Mouse (Mus musculus): ENCODE measurements around the gene Rpl27a. TPM values are rescaled to one million over a fixed set of nuclear protein-coding genes. Genes with fewer than 3 reads are reported as not detected.

The Rpl27a gene
- total and polyA plus RNA-seq, 3 experiments, result 402 to 9,138 (median 833) TPM

DNA sequence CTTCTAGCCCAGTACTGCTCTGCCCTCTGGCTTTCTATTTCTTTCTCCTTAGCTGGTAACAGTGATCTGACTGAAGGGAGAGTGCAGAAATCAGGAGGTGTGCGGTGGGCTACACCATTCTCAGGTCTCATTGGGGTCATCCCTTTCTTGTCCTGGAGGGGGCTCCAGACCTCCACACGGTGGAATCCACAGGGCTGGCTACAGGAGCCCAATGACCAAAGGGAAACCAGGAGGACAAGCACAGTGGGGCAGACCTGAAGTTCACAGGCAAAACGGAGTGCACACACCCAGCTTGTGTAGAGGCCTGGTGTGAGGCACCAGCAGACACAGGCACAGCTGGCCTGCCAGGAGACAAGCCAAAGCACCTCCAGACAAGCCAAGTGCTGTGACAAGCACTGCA is 9.4 kb downstream of the Rpl27a start:
- no peak for DNase-seq (ENCODE audit: low spot score)
- ATAC-seq (ENCODE audit: extremely low read depth, insufficient number of reproducible peaks, low FRiP score, poor library complexity, severe bottlenecking), result no peak
- H3K9me3 ChIP-seq (replicated peaks), result no peaks in the 10 kb centered on the region
- H3K4me3 ChIP-seq (ENCODE audit: low read depth, low read length), result no peak overlapping the region
- peaks cover 17% of the 10 kb centered on the region for H3K4me1 ChIP-seq (ENCODE audit: insufficient read depth, low read depth, low read length)
- H3K36me3 ChIP-seq (replicated peaks), result peaks cover 36% of the 10 kb centered on the region
- TF ChIP-seq TAL1 (conservative IDR thresholded peaks at IDR 0.05; ENCODE audit: low read depth, low read length), result no peak
- TF ChIP-seq GATA1 (IDR thresholded peaks at IDR 0.05; ENCODE audit: borderline replicate concordance, low read length), result no peak
- TF ChIP-seq POLR2AphosphoS5 (IDR thresholded peaks at IDR 0.05; ENCODE audit: insufficient replicate concordance, low read depth, low read length), result no peak
- TF ChIP-seq GATA2 (IDR thresholded peaks at IDR 0.05; ENCODE audit: borderline replicate concordance, low read depth, low read length), result no peak
- TF ChIP-seq CTCF (IDR thresholded peaks at IDR 0.05; ENCODE audit: low read depth, low read length), result no peak
- peaks cover 17% of the 10 kb centered on the region for H3K27me3 ChIP-seq (ENCODE audit: insufficient read depth, low read length)

DNA sequence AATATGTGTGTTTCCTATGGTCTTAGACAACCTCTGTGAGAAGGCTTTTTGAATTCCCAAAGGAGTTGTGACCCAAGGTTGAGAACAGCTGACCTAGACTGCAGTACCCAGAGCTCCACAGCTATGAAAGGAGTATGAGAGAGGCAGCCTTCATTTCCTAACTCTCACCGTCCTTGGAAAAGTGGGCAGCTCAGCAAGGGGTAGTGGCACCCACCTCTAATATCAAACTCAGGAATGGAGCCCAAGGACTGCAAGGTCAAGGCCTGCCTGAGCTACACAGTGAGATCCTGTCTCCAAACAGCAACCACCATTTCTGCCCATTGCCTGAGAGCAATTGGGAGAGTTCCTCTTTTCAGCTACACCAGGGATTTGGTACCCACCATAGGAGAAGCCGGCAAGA is 10.8 kb downstream of the Rpl27a start:
- ATAC-seq (ENCODE audit: extremely low read depth, insufficient number of reproducible peaks, low FRiP score, poor library complexity, severe bottlenecking) (no peak), DNase-seq (ENCODE audit: low spot score) (no peak)
- Histone ChIP-seq H3K27me3 (ENCODE audit: insufficient read depth, low read length) (peaks cover 29% of the 10 kb centered on the region), H3K9me3 (replicated peaks) (no peaks in the 10 kb centered on the region), H3K4me3 (ENCODE audit: low read depth, low read length) (no peak overlapping the region), H3K4me1 (ENCODE audit: insufficient read depth, low read depth, low read length) (peaks cover 12% of the 10 kb centered on the region; the same call in 1 of the 2 replicates), H3K36me3 (replicated peaks) (peaks cover 22% of the 10 kb centered on the region)
- TF ChIP-seq GATA1 (IDR thresholded peaks at IDR 0.05; ENCODE audit: borderline replicate concordance, low read length) (no peak), TAL1 (conservative IDR thresholded peaks at IDR 0.05; ENCODE audit: low read depth, low read length) (no peak), CTCF (IDR thresholded peaks at IDR 0.05; ENCODE audit: low read depth, low read length) (no peak), POLR2AphosphoS5 (IDR thresholded peaks at IDR 0.05; ENCODE audit: insufficient replicate concordance, low read depth, low read length) (no peak), GATA2 (IDR thresholded peaks at IDR 0.05; ENCODE audit: borderline replicate concordance, low read depth, low read length) (no peak)

DNA sequence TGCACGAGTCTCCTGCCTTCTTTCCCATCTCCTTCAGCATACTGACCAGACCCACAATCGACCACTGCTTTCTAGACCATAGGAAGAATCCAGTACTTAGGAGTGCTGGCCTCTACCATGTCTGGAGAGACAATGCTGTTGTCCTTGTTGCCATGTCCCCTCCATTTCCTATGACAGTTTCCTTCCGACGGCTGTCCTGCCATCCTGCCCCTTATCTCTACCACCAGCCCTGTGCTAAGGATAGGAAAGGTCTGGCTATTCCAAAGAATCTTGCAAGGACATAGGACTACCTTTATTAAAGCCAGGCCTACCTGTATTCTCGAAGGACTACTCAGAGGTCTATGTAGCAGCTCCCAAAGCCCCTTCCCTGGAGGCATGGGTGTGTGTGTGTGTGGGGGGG is 12.6 kb downstream of the Rpl27a start:
- H3K36me3 ChIP-seq (replicated peaks), result peaks cover 4% of the 10 kb centered on the region
- peaks cover 12% of the 10 kb centered on the region; the same call in 1 of the 2 replicates for H3K4me1 ChIP-seq (ENCODE audit: insufficient read depth, low read depth, low read length)
- TF ChIP-seq GATA2 (IDR thresholded peaks at IDR 0.05; ENCODE audit: borderline replicate concordance, low read depth, low read length), result no peak
- TF ChIP-seq TAL1 (conservative IDR thresholded peaks at IDR 0.05; ENCODE audit: low read depth, low read length), result no peak
- no peak for TF ChIP-seq GATA1 (IDR thresholded peaks at IDR 0.05; ENCODE audit: borderline replicate concordance, low read length)
- TF ChIP-seq CTCF (IDR thresholded peaks at IDR 0.05; ENCODE audit: low read depth, low read length), result no peak
- no peak for TF ChIP-seq POLR2AphosphoS5 (IDR thresholded peaks at IDR 0.05; ENCODE audit: insufficient replicate concordance, low read depth, low read length)
- ATAC-seq (ENCODE audit: extremely low read depth, insufficient number of reproducible peaks, low FRiP score, poor library complexity, severe bottlenecking), result no peak
- DNase-seq (ENCODE audit: low spot score), result no peak
- peaks cover 46% of the 10 kb centered on the region for H3K27me3 ChIP-seq (ENCODE audit: insufficient read depth, low read length)
- no peak overlapping the region for H3K4me3 ChIP-seq (ENCODE audit: low read depth, low read length)
- no peaks in the 10 kb centered on the region for H3K9me3 ChIP-seq (replicated peaks)

DNA sequence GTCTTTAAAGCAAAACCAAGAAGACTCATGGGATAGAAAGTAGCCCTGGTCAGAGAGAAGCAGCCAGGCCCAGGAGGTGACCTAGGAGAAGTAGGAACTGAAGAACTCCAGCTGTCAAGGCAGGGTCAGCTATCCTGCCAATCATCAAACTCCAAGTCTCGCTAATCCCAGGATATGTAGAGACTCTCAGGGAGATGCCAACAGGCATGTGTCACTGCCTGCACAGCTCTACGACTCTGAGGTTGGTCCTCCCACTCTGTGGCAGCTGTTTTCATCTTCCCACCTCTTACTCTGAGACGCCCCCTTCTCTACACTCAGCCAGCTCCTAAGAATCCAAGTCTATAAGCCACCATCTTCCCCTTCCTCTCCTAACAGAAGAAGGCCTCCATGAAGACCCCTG is 13.7 kb downstream of the Rpl27a start:
- peaks cover under 1% of the 10 kb centered on the region for H3K36me3 ChIP-seq (replicated peaks)
- no peaks in the 10 kb centered on the region for H3K9me3 ChIP-seq (replicated peaks)
- ATAC-seq (ENCODE audit: extremely low read depth, insufficient number of reproducible peaks, low FRiP score, poor library complexity, severe bottlenecking), result no peak
- no peak for DNase-seq (ENCODE audit: low spot score)
- H3K27me3 ChIP-seq (ENCODE audit: insufficient read depth, low read length), result peaks cover 52% of the 10 kb centered on the region
- H3K4me1 ChIP-seq (ENCODE audit: insufficient read depth, low read depth, low read length), result peaks cover 12% of the 10 kb centered on the region; the same call in 1 of the 2 replicates
- TF ChIP-seq GATA2 (IDR thresholded peaks at IDR 0.05; ENCODE audit: borderline replicate concordance, low read depth, low read length), result no peak
- no peak for TF ChIP-seq TAL1 (conservative IDR thresholded peaks at IDR 0.05; ENCODE audit: low read depth, low read length)
- no peak for TF ChIP-seq CTCF (IDR thresholded peaks at IDR 0.05; ENCODE audit: low read depth, low read length)
- TF ChIP-seq GATA1 (IDR thresholded peaks at IDR 0.05; ENCODE audit: borderline replicate concordance, low read length), result no peak
- TF ChIP-seq POLR2AphosphoS5 (IDR thresholded peaks at IDR 0.05; ENCODE audit: insufficient replicate concordance, low read depth, low read length), result no peak
- H3K4me3 ChIP-seq (ENCODE audit: low read depth, low read length), result no peak overlapping the region

DNA sequence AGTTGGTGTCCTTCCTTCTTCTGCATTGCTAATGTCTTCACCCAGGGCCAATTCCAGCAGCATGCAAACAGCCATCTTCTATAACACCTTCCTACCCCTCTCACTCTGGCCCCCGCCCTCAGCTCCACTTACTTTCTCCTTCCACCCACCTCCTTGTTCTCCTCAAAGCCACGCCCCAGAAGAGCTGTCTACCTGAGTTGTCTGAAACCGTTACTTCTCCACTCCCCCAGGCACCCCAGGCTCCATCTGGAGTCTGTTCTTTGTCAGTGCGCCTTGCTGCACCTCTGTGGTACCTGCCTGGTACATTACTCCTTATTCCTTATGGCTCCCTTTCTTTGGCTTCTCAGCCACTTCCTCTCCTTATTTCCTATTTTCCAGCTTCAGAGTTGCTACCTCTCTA is 14.2 kb downstream of the Rpl27a start:
- H3K9me3 ChIP-seq (replicated peaks), result no peaks in the 10 kb centered on the region
- DNase-seq (ENCODE audit: low spot score) (no peak), ATAC-seq (ENCODE audit: extremely low read depth, insufficient number of reproducible peaks, low FRiP score, poor library complexity, severe bottlenecking) (no peak)
- H3K36me3 ChIP-seq (replicated peaks), result no peaks in the 10 kb centered on the region
- H3K4me3 ChIP-seq (ENCODE audit: low read depth, low read length), result no peak overlapping the region
- no peak for TF ChIP-seq GATA2 (IDR thresholded peaks at IDR 0.05; ENCODE audit: borderline replicate concordance, low read depth, low read length)
- no peak for TF ChIP-seq CTCF (IDR thresholded peaks at IDR 0.05; ENCODE audit: low read depth, low read length)
- no peak for TF ChIP-seq GATA1 (IDR thresholded peaks at IDR 0.05; ENCODE audit: borderline replicate concordance, low read length)
- TF ChIP-seq TAL1 (conservative IDR thresholded peaks at IDR 0.05; ENCODE audit: low read depth, low read length), result no peak
- no peak for TF ChIP-seq POLR2AphosphoS5 (IDR thresholded peaks at IDR 0.05; ENCODE audit: insufficient replicate concordance, low read depth, low read length)
- peaks cover 56% of the 10 kb centered on the region for H3K27me3 ChIP-seq (ENCODE audit: insufficient read depth, low read length)
- peaks cover 12% of the 10 kb centered on the region; the same call in 1 of the 2 replicates for H3K4me1 ChIP-seq (ENCODE audit: insufficient read depth, low read depth, low read length)

DNA sequence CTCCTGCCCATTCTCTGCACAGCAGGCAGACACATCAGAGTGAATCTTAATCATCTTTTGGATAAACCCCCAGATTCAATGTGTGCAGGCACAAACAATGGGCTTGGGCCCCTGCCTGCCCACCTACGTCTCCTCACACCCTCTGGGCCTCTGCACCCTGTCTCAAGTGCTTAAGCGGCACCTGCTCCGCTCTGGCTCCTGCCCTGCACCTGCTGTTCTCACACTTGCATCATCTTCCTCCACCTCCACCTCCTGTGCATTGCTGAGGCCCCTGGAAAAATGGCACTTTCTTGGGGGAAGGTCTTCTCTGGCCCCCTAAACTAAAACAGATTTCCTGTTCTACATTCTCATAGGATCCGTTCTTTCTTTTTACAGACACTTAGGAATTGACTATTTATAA is 14.9 kb downstream of the Rpl27a start:
- Histone ChIP-seq H3K4me1 (ENCODE audit: insufficient read depth, low read depth, low read length) (peaks cover 12% of the 10 kb centered on the region; the same call in 1 of the 2 replicates), H3K27me3 (ENCODE audit: insufficient read depth, low read length) (peaks cover 58% of the 10 kb centered on the region), H3K4me3 (ENCODE audit: low read depth, low read length) (no peak overlapping the region), H3K36me3 (replicated peaks) (no peaks in the 10 kb centered on the region), H3K9me3 (replicated peaks) (no peaks in the 10 kb centered on the region)
- ATAC-seq (ENCODE audit: extremely low read depth, insufficient number of reproducible peaks, low FRiP score, poor library complexity, severe bottlenecking) (no peak), DNase-seq (ENCODE audit: low spot score) (no peak)
- TF ChIP-seq POLR2AphosphoS5 (IDR thresholded peaks at IDR 0.05; ENCODE audit: insufficient replicate concordance, low read depth, low read length) (no peak), CTCF (IDR thresholded peaks at IDR 0.05; ENCODE audit: low read depth, low read length) (no peak), GATA2 (IDR thresholded peaks at IDR 0.05; ENCODE audit: borderline replicate concordance, low read depth, low read length) (no peak), GATA1 (IDR thresholded peaks at IDR 0.05; ENCODE audit: borderline replicate concordance, low read length) (no peak), TAL1 (conservative IDR thresholded peaks at IDR 0.05; ENCODE audit: low read depth, low read length) (no peak)
